Mouse (Mus musculus): ENCODE data around the gene Ormdl3. TPM values are rescaled to one million over a fixed set of nuclear protein-coding genes. Genes with fewer than 3 reads are reported as not detected.

Gene Ormdl3
- polyA plus RNA-seq, 1 experiment = 43.5 TPM

GRCm38 (mm10) chr11:98563025-98563424 lies 24.1 kb downstream of the Ormdl3 start:
- H3K36me3 ChIP-seq (ENCODE audit: control insufficient read depth, insufficient read depth) = no peaks in the 10 kb centered on the region
- H3K4me2 ChIP-seq (ENCODE audit: low read depth) = no peak overlapping the region
- TF ChIP-seq REST (IDR thresholded peaks at IDR 0.05; ENCODE audit: insufficient read depth, insufficient read length) (no peak), MYOG (IDR thresholded peaks at IDR 0.05; ENCODE audit: control insufficient read depth in 1 of 3, insufficient read depth in 1 of 3, insufficient read length in 2 of 3, low read depth in 2 of 3) (no peak), MAX (IDR thresholded peaks at IDR 0.05; ENCODE audit: low read depth) (no peak), CEBPB (IDR thresholded peaks at IDR 0.05; ENCODE audit: insufficient read depth, poor library complexity, severe bottlenecking) (no peak), TCF12 (IDR thresholded peaks at IDR 0.05; ENCODE audit: insufficient read depth, poor library complexity, severe bottlenecking) (no peak), MYOD1 (IDR thresholded peaks at IDR 0.05; ENCODE audit: control insufficient read depth in 1 of 3, insufficient read length in 2 of 3, low read depth in 2 of 3) (no peak), SRF (IDR thresholded peaks at IDR 0.05; ENCODE audit: control insufficient read depth, insufficient read length, low read depth) (no peak), USF1 (IDR thresholded peaks at IDR 0.05; ENCODE audit: low read depth) (no peak), E2F4 (IDR thresholded peaks at IDR 0.05; ENCODE audit: insufficient read depth) (no peak), POLR2AphosphoS2 (IDR thresholded peaks at IDR 0.05; ENCODE audit: insufficient read length, low read depth) (no peak), TCF3 (IDR thresholded peaks at IDR 0.05; ENCODE audit: insufficient read length, low read depth) (no peak), POLR2A (IDR thresholded peaks at IDR 0.05; ENCODE audit: insufficient read length, low read depth) (no peak)
- peaks cover 77% of the 10 kb centered on the region for H3K27me3 ChIP-seq (ENCODE audit: control insufficient read depth, insufficient read depth, insufficient read length)
- H3K4me3 ChIP-seq = no peak overlapping the region
- no peaks in the 10 kb centered on the region for H3K79me2 ChIP-seq (ENCODE audit: control insufficient read depth, insufficient read depth)
- H3ac ChIP-seq (ENCODE audit: control insufficient read depth, insufficient read length) = no peak overlapping the region

GRCm38 (mm10) chr11:98560942-98561341 lies 26.2 kb downstream of the Ormdl3 start:
- Histone ChIP-seq H3K79me2 (ENCODE audit: control insufficient read depth, insufficient read depth) (no peaks in the 10 kb centered on the region), H3K4me3 (no peak overlapping the region), H3K36me3 (ENCODE audit: control insufficient read depth, insufficient read depth) (no peaks in the 10 kb centered on the region), H3K4me2 (ENCODE audit: low read depth) (no peak overlapping the region), H3K27me3 (ENCODE audit: control insufficient read depth, insufficient read depth, insufficient read length) (peaks cover 82% of the 10 kb centered on the region), H3ac (ENCODE audit: control insufficient read depth, insufficient read length) (no peak overlapping the region)
- TF ChIP-seq USF1 (IDR thresholded peaks at IDR 0.05; ENCODE audit: low read depth) (no peak), SRF (IDR thresholded peaks at IDR 0.05; ENCODE audit: control insufficient read depth, insufficient read length, low read depth) (no peak), POLR2AphosphoS2 (IDR thresholded peaks at IDR 0.05; ENCODE audit: insufficient read length, low read depth) (no peak), TCF3 (IDR thresholded peaks at IDR 0.05; ENCODE audit: insufficient read length, low read depth) (no peak), CEBPB (IDR thresholded peaks at IDR 0.05; ENCODE audit: insufficient read depth, poor library complexity, severe bottlenecking) (no peak), MYOD1 (IDR thresholded peaks at IDR 0.05; ENCODE audit: control insufficient read depth in 1 of 3, insufficient read length in 2 of 3, low read depth in 2 of 3) (no peak), MAX (IDR thresholded peaks at IDR 0.05; ENCODE audit: low read depth) (no peak), TCF12 (IDR thresholded peaks at IDR 0.05; ENCODE audit: insufficient read depth, poor library complexity, severe bottlenecking) (no peak), REST (IDR thresholded peaks at IDR 0.05; ENCODE audit: insufficient read depth, insufficient read length) (no peak), POLR2A (IDR thresholded peaks at IDR 0.05; ENCODE audit: insufficient read length, low read depth) (no peak), E2F4 (IDR thresholded peaks at IDR 0.05; ENCODE audit: insufficient read depth) (no peak), MYOG (IDR thresholded peaks at IDR 0.05; ENCODE audit: control insufficient read depth in 1 of 3, insufficient read depth in 1 of 3, insufficient read length in 2 of 3, low read depth in 2 of 3) (no peak)

DNA sequence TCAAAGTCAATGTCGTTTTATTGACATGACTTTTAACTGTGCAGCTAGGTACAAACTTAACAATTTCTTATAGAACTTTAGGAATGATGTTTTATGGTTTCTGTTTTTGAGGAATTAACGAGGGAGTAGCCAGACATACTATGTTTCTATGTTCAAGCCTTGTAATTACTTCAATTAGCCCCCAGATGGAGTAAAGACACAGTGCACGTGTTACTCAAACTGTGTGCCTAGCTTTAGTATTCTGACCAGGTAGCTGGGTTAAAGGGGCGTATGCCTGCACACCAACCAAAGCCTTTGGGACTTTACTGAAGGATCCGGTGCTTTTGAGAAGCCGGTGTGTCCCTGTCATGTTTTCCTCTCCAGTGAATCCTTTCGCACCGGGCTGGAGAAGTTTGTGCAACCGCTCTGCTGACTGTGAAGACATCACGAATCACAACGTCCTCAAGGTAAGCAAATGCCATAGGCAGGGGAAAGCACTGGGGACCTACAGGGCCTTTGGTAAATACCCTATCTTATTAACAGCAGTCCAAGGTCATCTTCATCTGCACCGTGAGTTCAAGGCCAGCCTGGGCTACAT lies 32.0 kb downstream of the Ormdl3 start:
- Histone ChIP-seq H3K4me2 (ENCODE audit: low read depth) (no peak overlapping the region), H3ac (ENCODE audit: control insufficient read depth, insufficient read length) (no peak overlapping the region), H3K27me3 (ENCODE audit: control insufficient read depth, insufficient read depth, insufficient read length) (peaks cover 42% of the 10 kb centered on the region), H3K4me3 (no peak overlapping the region), H3K36me3 (ENCODE audit: control insufficient read depth, insufficient read depth) (no peaks in the 10 kb centered on the region), H3K79me2 (ENCODE audit: control insufficient read depth, insufficient read depth) (no peaks in the 10 kb centered on the region)
- TF ChIP-seq USF1 (IDR thresholded peaks at IDR 0.05; ENCODE audit: low read depth) (no peak), TCF3 (IDR thresholded peaks at IDR 0.05; ENCODE audit: insufficient read length, low read depth) (no peak), REST (IDR thresholded peaks at IDR 0.05; ENCODE audit: insufficient read depth, insufficient read length) (no peak), CEBPB (IDR thresholded peaks at IDR 0.05; ENCODE audit: insufficient read depth, poor library complexity, severe bottlenecking) (no peak), POLR2A (IDR thresholded peaks at IDR 0.05; ENCODE audit: insufficient read length, low read depth) (no peak), MAX (IDR thresholded peaks at IDR 0.05; ENCODE audit: low read depth) (no peak), TCF12 (IDR thresholded peaks at IDR 0.05; ENCODE audit: insufficient read depth, poor library complexity, severe bottlenecking) (no peak), MYOD1 (IDR thresholded peaks at IDR 0.05; ENCODE audit: control insufficient read depth in 1 of 3, insufficient read length in 2 of 3, low read depth in 2 of 3) (no peak), SRF (IDR thresholded peaks at IDR 0.05; ENCODE audit: control insufficient read depth, insufficient read length, low read depth) (no peak), POLR2AphosphoS2 (IDR thresholded peaks at IDR 0.05; ENCODE audit: insufficient read length, low read depth) (no peak)

DNA sequence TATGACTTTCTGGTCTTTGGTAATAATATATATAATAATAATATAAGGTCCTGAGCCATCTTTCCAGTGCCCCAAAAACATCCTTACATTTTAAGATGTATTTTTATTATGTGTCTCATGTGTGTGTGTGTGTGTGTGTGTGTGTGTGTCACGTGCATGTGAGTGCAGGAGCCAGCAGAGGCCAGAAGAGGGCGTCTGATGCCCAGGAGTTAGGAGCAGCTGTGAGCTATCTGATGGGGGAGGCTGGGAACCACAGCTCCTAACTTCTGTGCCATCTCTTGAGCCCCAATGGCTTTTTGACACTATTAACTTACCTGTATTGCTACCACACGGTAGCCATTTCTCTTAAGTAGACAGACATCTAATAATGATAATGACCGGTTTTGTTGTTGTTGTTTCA lies 33.2 kb downstream of the Ormdl3 start:
- Histone ChIP-seq H3K4me3 (no peak overlapping the region), H3ac (ENCODE audit: control insufficient read depth, insufficient read length) (no peak overlapping the region), H3K4me2 (ENCODE audit: low read depth) (no peak overlapping the region), H3K36me3 (ENCODE audit: control insufficient read depth, insufficient read depth) (no peaks in the 10 kb centered on the region), H3K79me2 (ENCODE audit: control insufficient read depth, insufficient read depth) (no peaks in the 10 kb centered on the region), H3K27me3 (ENCODE audit: control insufficient read depth, insufficient read depth, insufficient read length) (peaks cover 42% of the 10 kb centered on the region)
- no peak for TF ChIP-seq SRF (IDR thresholded peaks at IDR 0.05; ENCODE audit: control insufficient read depth, insufficient read length, low read depth)
- TF ChIP-seq MYOG (IDR thresholded peaks at IDR 0.05; ENCODE audit: control insufficient read depth in 1 of 3, insufficient read depth in 1 of 3, insufficient read length in 2 of 3, low read depth in 2 of 3) = no peak
- no peak for TF ChIP-seq USF1 (IDR thresholded peaks at IDR 0.05; ENCODE audit: low read depth)
- TF ChIP-seq MYOD1 (IDR thresholded peaks at IDR 0.05; ENCODE audit: control insufficient read depth in 1 of 3, insufficient read length in 2 of 3, low read depth in 2 of 3) = no peak
- no peak for TF ChIP-seq REST (IDR thresholded peaks at IDR 0.05; ENCODE audit: insufficient read depth, insufficient read length)
- no peak for TF ChIP-seq CEBPB (IDR thresholded peaks at IDR 0.05; ENCODE audit: insufficient read depth, poor library complexity, severe bottlenecking)
- TF ChIP-seq TCF12 (IDR thresholded peaks at IDR 0.05; ENCODE audit: insufficient read depth, poor library complexity, severe bottlenecking) = no peak
- no peak for TF ChIP-seq MAX (IDR thresholded peaks at IDR 0.05; ENCODE audit: low read depth)
- TF ChIP-seq E2F4 (IDR thresholded peaks at IDR 0.05; ENCODE audit: insufficient read depth) = no peak
- TF ChIP-seq POLR2AphosphoS2 (IDR thresholded peaks at IDR 0.05; ENCODE audit: insufficient read length, low read depth) = no peak
- no peak for TF ChIP-seq POLR2A (IDR thresholded peaks at IDR 0.05; ENCODE audit: insufficient read length, low read depth)
- TF ChIP-seq TCF3 (IDR thresholded peaks at IDR 0.05; ENCODE audit: insufficient read length, low read depth) = no peak

All from myocyte (in vitro differentiated cells).